Mouse (Mus musculus) c-Kit-positive CD71-negative TER-119-negative erythroid progenitor cells, embryonic 14.5 days (primary cell): Measurements from ENCODE around the gene Hs6st1.
A peak's percentile ranks its signal among the peaks of the same experiment; 100 is the strongest.

Source experiments
- DNase-seq: peaks from one replicate; pipeline ENCODE4 v3.0.0-alpha.2; 2013; ENCODE audit warnings: low read depth

Gene Hs6st1

DNA sequence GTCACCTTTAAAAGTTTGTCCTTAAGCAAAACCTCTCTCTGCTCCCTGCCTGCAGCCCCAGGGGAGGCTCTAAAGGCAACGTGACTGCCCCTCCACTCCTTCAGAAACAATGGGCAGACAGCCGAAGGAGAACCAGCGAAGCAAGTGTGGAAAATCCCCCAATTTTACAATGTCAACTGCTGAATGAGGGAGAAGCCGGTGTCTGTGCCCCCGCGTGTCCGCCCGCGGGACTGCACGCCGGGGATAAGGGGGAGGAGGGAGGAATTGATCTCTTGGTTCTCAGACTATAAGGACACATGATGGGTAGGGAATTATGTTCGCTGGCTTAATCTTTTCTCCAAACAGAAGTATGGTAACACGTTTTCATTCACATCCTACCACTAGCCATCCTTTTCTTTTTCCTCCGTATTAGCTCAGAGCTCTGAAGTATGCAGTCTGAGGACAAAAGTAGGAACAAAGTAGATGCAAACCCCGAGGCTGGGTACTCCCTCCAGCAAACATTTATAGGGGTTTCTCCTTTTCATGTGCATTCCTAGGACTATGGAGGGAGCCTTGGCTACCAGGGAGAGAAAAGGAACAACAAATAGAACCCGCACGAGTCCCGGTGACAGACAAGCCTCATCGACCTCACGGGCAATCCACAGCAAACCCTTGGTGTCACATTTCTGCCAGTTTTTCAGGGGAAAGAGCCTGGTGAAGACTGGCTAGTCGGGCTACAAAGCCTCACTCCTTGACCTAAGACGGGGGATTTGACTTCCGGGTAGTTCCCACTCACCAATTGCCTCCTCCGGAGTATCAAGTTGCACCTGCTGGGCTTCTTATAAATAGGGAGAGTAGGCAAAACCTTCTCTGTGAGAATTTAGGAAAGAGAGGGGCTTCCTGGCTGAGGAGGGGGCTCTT, 3.1 kb upstream of the Hs6st1 start:
- peak; percentile 71 for DNase-seq

DNA sequence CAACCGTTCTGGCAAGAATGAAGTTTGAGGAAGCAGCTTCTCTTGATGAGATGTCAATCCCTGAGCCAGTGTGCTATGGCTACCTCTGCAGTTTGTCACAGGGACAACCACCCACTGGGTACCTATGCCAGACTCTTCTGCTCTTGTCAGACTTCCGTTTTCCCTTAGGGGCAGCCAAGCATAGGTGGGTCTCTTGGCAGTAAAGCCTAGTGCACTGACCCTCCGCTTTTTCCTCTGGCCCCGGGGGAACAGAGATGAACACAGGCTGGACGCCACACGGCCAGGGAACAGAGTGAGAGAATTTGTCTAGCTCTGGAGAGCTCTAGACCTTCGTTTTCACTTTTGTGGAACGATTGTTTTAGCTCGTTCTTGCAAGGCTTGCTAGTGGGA, 2.4 kb upstream of the Hs6st1 start:
- DNase-seq = no peak

DNA sequence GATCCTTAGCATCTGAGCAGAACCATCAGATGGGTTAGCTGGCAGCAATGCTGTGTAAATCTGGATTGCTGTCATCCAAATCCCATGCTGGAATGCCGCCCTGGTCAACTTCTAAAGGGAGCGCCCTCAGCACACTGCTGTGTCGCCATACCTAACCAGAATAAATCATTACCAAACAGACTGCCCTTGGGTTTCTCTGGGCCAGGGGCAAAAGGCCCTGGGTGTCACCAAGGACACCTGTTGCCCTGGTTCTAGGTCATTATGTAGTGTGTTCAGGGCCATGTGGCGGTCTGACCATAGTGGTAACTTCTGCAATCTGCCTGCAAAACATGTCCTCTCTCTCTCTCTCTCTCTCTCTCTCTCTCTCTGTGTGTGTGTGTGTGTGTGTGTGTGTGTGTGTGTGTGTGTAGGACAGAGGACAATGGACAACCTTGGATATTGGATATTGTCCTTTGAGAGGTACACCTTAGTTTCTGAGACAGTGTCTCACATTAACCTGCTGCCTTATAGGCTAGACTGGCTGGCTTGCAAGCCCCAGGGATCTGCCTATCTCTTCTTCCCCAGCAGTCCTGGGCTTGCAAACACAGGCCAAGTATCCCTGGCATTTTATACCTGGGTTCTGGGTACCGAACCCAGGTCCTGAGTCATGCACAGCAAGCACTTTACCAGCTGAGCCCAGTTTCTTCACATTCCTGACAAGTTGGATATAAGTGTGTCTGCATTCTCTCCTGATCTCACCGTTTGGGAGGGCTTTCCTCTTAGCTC, 1.8 kb upstream of the Hs6st1 start:
- no peak for DNase-seq

DNA sequence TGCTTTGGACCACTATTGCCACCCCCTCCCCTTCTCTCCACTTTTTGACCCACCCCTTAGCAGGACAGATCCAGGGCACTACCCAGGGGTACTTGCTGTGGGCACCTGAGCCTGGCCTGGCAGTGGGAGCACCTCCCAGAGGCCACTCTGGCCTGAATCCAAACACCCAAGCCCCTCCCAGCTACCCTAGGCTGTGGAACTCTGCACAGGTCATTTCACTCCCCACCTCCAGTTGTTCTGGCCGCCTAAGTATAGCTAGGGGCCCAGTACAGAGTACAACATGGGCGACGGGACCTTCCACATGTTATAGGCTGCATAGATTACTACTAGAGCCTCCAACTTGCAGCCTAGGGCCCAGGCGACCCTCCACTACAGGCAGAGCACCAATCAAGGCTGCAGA, 999 bp upstream of the Hs6st1 start:
- DNase-seq = no peak

DNA sequence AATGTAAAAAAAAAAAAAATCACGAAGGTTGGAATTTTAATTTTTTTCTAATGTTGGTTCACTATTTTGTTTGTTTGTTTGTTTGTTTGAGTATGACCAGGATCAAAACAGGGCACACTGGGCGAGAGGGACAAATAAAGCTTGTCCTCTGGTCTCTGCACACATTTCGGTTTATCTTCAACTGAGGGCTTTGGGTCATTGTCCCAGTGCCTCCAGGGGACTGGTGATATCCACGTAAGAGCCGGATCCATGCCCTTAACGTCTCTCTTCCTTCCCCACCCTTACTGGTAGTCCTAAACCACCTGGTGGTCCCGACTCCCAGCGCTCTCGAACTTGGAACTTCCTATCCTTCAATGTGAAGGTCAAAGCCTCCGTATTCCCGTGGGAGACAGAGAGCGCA, 589 bp upstream of the Hs6st1 start:
- DNase-seq = no peak

DNA sequence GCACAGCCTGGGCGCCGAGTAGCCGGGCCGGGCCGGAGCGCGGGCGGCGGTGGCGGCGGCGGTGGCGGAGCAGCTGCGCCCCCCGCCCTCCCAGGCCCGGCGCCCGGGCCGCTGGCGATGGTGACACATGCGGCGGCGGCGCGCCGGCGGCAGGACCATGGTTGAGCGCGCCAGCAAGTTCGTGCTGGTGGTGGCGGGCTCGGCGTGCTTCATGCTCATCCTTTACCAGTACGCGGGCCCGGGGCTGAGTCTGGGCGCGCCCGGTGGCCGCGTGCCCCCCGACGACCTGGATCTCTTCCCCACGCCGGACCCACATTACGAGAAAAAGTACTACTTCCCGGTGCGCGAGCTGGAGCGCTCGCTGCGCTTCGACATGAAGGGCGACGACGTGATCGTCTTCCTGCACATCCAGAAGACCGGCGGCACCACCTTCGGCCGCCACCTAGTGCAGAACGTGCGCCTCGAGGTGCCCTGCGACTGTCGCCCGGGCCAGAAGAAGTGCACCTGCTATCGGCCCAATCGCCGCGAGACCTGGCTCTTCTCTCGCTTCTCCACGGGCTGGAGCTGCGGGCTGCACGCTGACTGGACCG, 426 bp downstream of the Hs6st1 start:
- no peak for DNase-seq

DNA sequence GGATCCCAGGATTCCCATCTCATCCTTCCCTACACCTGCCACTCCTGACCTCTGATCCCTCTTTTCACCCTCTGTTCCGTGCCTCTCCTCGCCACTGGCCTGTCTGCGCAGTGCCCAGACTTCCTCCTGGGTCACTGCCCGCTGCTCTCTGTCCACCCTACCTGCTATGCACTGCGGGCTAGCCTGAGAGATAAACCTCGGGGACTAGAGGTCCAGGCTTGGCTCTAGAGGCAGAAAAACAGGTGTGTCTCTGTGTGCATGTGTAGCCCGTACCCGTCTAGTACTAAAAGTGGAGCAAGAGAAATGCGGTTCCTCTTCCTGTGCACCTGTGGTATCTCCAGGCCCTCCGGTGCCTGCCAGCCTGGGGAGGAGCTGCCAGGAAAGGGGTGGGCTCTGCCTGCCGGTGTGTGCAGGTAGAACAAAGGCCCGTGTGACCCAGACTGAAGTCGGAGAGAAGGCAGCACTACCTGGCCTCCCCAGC, 1.1 kb downstream of the Hs6st1 start:
- no peak for DNase-seq

DNA sequence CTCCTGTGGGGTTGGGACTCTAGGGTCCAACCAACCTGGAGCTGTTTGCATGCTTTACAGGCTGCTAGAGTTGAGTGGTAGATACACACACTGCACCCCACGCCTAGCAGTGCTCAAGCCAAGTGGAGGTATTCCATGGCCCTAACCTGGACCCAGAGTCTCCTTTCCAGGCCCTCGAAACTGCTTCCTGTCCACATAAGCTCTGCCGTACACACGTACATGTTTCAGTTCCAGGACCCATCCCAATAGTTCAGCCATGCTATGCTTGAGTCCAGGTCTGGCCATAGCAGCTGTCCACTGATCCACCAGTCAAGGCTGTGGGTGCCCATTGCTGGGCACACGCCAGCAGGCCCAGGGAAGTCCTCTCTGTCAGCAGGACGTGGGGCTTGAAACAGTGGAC, 2.0 kb downstream of the Hs6st1 start:
- DNase-seq = no peak

DNA sequence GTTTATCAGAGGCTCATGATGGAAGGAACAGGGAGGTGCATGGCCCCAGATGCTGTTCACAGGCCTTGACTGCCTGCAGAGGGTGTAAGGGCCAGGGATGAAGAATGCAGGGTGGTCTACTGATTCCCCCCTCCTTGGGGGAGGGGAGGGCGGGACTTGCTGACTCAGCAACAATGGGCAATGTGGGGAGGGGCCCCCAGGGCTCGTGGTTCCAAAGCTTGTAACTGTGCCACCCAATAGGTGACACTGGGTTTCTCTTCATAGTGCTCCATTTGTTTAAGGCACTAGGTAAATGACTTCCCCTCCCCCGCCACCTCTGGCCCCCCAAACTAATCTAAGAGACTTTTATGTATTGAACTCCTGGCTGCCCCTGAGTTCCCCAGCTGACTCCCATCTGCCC, 2.5 kb downstream of the Hs6st1 start:
- no peak for DNase-seq

DNA sequence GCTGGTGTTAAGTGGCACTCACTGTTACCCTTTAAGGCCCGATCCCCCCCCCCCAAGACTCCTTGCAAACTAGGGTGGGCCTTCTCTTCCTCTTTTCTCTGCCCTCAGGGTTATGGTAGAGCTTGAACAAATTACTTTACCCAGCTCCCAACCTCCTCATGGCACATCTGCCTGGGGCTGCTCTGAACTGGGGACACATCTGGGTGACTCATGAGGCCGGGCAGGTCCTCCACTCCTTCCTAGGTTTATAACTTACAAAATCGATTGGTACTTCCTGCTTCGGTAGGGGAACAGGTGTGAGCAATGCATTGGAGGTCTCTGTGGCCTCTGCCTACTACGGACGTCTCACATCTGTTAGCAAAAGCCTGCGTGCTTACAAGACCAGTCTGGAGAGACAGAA, 3.0 kb downstream of the Hs6st1 start:
- no peak for DNase-seq

DNA sequence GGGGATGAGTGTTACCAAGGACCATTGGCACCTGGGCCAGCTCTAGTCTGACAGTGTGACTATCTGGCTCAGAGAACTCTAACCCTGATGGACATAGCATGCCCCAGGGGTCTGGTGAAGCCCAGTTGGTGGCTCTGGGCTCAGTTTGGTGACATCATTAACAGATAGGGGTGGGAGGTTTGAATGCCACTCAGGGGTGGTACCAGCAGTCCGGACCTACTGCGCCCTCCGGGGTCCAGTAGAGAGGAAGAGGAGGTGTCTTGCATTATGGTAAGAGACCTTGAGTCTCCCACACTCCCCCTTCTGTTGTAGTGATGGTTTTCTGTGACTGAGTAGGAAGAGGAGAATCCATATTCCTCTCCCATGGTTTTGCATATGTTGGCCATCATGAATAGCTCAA, 3.4 kb downstream of the Hs6st1 start:
- DNase-seq = no peak

DNA sequence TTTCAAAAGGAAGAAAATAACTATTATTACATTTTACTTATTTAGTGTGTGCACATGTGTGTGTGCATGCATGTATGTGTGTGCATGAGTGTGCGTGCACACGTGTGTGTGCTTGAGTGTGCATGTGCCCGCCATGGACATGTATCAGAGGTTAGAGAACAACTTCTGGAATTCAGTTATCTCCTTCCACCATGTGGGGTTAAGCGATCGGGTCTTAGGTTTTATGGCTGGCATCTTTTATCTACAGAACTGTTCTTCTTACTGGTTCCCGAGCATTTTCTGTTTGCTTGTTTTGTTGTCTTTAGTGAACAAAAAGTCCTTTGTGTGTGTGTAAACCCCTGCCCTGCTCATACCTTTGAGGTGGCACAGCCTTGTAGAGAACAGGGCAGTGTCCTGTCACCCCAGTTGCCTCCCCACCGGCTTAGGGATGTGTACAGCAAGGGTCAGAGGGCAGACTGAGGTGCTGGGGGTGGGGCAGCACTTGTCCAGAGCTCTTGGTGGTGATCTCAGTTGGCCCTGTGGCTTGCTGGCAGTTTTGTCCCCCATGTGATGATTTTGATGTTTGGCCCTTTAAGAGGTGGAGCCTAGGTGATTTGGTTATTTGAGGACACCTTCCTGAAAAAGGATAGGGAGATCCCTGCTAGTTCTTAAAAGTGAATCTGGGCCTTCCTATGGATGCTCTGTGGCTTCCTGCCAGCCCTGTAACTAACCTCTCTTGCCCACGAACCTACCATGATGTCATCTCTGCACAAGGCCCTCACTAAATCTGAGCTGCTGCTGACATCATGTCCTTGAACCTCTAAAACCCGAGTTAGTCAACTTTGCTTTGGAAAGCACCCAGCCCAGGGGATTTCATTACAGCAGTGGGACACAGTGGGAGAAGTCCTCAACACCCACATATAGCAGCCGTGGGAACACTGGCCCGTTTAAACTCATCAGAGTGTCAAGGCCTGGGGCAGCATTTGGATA, 4.7 kb downstream of the Hs6st1 start:
- DNase-seq = no peak

DNA sequence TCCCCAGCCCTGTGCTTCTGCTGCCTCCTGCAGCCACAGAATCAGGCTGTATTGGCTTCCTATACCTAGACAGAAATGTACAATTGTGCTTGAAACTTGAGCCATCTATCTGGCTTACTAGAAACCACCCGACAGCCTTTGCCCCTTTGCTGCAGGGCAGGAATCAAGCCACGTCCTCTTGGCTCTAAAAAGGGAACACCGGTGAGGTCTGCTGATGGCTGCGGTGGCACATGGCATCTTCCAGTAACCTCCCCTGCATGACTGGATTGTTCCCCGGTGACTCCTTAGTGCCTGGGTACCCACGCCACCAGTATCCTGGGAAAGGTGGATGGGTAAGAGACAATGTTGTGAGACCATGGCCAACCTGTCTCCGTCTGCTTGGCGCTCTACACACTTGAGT, 5.4 kb downstream of the Hs6st1 start:
- no peak for DNase-seq

DNA sequence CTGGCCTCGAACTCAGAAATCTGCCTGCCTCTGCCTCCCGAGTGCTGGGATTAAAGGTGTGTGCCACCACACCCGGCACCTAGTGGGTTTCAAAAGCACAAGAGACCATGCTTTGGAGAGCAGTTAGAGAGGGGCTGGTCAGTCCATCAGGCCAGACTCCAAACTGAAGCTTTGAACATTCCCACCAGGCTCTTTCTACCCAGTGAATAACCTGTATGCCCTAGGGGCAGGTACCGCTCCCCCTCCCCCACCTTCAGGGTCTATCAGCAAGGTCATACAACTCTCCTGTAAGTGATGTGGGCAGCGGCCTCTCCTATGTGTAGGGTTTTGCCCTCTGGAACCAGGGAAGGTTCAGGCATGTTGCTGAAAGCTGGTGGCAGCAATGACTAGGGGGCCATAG, 6.0 kb downstream of the Hs6st1 start:
- DNase-seq = no peak

DNA sequence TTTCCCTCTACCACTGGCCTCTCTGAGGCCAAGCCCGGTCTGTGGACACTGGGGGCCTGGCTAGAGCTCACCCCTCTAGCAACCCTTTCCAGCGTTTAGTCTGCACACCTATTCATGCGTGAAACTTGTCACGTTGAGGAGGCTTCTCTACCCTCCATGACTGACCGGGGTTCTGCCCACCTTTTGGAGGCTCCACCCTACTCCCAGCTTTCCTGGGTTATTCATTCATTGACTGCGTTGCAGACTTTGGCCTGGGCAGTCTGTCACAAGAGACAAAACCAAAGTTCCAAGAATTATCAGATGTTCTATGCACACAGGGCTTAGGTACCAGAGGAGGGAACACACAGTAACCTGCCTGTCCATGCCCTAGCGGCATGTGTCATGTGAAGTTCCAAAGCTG, 6.8 kb downstream of the Hs6st1 start:
- DNase-seq = no peak

DNA sequence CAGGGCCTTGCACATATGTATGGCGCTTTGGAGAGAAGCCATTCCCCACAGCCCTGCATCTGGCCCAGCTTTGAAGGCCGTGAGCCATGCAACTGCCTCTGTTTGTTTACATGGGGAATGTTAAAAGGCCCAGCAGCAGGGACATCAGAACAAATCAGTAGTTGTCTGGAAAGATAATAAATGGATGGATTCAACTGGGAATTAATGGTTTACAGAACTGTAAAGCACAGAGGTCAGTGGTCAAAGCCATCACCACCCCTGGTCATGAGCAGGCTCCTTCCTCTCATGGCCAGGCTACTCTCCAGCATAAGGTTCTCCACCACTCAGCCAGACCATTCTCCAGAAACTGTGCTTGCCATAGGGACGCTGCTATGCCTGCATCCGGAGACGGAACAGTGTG, 7.5 kb downstream of the Hs6st1 start:
- no peak for DNase-seq

DNA sequence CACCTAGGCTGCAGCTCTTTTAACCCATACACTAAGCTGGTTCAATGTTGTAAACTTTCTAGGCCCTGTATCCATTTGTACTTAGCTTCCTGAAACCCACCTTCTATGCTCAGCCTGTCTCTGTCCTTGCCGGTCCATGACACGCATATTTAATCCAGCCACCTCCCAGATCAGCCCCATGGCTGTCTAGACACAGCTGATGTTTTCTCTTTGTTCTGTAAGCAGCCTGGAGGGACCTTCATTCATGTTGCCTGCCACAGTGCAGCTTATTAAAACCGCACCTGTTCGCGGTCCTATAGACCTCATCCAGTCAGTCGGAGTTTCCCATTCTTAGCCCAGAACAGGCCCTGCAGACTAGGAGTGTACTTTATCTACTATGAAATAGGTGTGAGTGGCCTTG, 8.9 kb downstream of the Hs6st1 start:
- DNase-seq = no peak

DNA sequence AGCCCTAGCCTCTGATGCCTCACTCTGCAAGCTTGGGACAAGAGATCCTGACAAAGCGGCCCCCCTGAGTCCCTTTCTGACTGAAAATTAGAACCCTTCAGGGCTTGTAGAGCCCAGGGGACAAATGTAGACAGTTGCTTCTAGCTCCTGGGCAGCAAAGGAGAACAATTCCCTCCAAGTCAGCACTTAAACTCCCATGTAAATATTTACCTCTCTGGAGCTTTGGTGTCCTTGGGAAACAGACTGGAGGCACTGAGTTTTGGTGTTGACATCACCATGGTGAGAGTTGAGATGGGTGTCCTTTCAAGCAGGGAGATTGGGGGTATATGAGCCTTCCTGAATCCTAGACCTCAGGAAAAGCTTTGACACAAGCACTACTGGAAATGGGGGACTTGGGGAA, 10.1 kb downstream of the Hs6st1 start:
- no peak for DNase-seq

DNA sequence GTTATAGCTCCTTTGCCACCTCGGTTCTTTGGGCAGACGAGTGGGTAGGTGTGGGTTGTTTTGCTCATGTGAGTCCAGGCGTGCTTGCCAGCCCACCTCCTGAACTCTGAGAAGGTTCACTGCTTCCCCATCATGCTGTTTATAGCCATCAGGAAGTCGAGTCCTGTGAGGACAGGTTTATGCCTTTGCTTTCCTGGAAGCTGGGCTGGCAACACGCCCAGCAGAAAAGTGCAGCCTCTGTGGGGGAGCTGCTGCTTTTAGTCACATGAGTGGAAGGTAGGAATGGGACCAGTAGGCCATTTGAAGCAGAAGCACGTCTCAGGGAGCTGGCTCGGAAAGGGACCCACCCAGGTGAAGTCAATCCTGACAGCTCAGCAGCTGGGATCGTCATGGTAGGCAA, 11.5 kb downstream of the Hs6st1 start:
- DNase-seq = no peak

DNA sequence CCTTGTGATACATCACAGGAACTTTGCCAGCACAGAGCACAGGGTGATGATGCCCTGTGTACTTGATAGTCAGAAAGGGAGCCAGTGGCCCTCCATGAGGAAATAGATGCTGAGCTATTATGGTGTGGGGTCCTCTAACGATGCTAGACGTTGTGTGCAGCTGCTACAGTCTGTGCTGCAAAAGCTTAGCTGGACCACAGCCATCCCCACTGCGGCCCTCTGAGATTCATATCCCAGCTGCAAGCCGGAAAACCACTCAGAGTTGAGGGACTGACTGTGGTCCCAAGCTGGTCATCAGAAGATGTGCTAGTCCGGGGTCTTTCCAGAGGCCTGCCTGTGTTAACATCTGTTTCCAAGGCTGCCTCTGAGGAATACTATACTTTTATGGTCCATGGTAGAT, 12.8 kb downstream of the Hs6st1 start:
- no peak for DNase-seq

DNA sequence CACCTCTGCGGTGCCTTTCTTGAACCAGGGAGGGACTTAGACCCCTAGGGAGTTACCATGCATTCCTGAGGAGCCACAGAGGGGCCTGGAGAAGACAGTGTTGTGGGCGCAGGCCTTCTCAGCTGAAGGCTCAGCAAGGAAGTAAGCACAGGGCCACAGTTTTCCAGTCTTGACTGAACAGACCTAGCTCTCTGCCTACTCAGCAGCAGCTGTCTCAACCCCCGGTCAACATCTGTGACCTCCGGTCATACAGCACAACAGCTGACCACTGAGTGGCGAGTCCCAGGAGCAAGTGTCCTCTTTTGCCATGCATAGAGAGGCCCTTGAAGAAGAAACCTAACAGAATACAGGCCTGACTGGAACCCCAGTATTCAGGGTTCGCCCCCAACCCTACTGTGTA, 14.0 kb downstream of the Hs6st1 start:
- DNase-seq = no peak

DNA sequence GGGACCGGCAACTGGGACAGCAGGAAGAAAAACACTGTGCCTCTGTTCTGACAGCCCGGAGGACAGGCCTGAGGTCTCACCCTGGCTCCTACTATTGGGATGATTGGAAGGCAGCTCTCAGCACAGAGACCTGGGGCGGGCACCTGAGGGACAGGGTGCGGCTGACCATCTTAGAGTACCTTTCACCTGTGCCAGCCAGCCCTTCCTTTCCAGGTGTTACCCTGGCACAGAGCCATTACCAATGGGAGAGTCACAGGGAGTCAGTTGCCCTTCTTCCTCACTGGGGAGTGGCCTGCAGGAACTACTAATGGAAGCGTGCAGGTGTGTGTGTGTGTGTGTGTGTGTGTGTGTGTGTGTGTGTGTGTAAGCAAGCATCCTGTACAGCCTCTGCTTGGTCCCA, 15.4 kb downstream of the Hs6st1 start:
- no peak for DNase-seq
